Mouse (Mus musculus): ENCODE measurements around the gene Sox14. TPM values are rescaled to one million over a fixed set of nuclear protein-coding genes. Genes with fewer than 3 reads are reported as not detected.

Gene Sox14
- polyA plus RNA-seq (2015; fragmentation: Nextera tagmentation; extraction: Ambion mirVana), result not detected in 2 replicates

- no peak for DNase-seq (ENCODE audit: low spot score)
These were observed at the start of gene Sox14 for GRCm38 (mm10) chr9:99875618-99876372. TSS of gene Sox14 (minus strand) at chr9:99876170.

GRCm38 (mm10) chr9:99879311-99879710, 3.3 kb upstream of the Sox14 start:
- Histone ChIP-seq H3K27me3 (ENCODE audit: insufficient read depth, low read length) (peaks cover 71% of the 10 kb centered on the region), H3K27ac (no peak overlapping the region), H3K4me1 (replicated peaks; ENCODE audit: insufficient read depth, low read length) (no peaks in the 10 kb centered on the region), H3K9me3 (replicated peaks; ENCODE audit: low read length) (no peaks in the 10 kb centered on the region), H3K9ac (ENCODE audit: low read depth, low read length) (no peak overlapping the region), H3K36me3 (ENCODE audit: insufficient read depth, low read length) (no peaks in the 10 kb centered on the region), H3K4me3 (replicated peaks; ENCODE audit: low read depth, low read length) (no peak overlapping the region), H3K4me2 (ENCODE audit: low read length) (no peak overlapping the region)
- ATAC-seq (replicated peaks; ENCODE audit: low FRiP score, low read depth) (no peak), DNase-seq (ENCODE audit: low spot score) (no peak)
- no peak for TF ChIP-seq CTCF (IDR thresholded peaks at IDR 0.05; ENCODE audit: low read depth)
- 4% methylated on average over 14 of the region's 14 CpGs for WGBS

More at GRCm38 (mm10) chr9:99875618-99876372, at the start of gene Sox14:
- 1% methylated on average over 47 of the region's 47 CpGs for WGBS
- no peak for ATAC-seq (replicated peaks; ENCODE audit: low FRiP score, low read depth)
- H3K4me1 ChIP-seq (replicated peaks; ENCODE audit: insufficient read depth, low read length), result no peaks in the 10 kb centered on the region
- no peak for TF ChIP-seq CTCF (IDR thresholded peaks at IDR 0.05; ENCODE audit: low read depth)
- no peak within 1 kb of the TSS for H3K27ac ChIP-seq
- no peaks in the 10 kb centered on the region for H3K36me3 ChIP-seq (ENCODE audit: insufficient read depth, low read length)
- no peak within 1 kb of the TSS for H3K9ac ChIP-seq (ENCODE audit: low read depth, low read length)
- H3K4me2 ChIP-seq (ENCODE audit: low read length), result peak within 1 kb of the TSS; percentile 38
- peaks cover 94% of the 10 kb centered on the region for H3K27me3 ChIP-seq (ENCODE audit: insufficient read depth, low read length)
- H3K4me3 ChIP-seq (replicated peaks; ENCODE audit: low read depth, low read length), result peak within 1 kb of the TSS; percentile 23
- H3K9me3 ChIP-seq (replicated peaks; ENCODE audit: low read length), result no peaks in the 10 kb centered on the region

GRCm38 (mm10) chr9:99878588-99878987, 2.6 kb upstream of the Sox14 start:
- WGBS, result 7% methylated on average over 5 of the region's 5 CpGs
- Histone ChIP-seq H3K27ac (no peak overlapping the region), H3K9ac (ENCODE audit: low read depth, low read length) (no peak overlapping the region), H3K9me3 (replicated peaks; ENCODE audit: low read length) (no peaks in the 10 kb centered on the region), H3K4me1 (replicated peaks; ENCODE audit: insufficient read depth, low read length) (no peaks in the 10 kb centered on the region), H3K36me3 (ENCODE audit: insufficient read depth, low read length) (no peaks in the 10 kb centered on the region), H3K4me3 (replicated peaks; ENCODE audit: low read depth, low read length) (no peak overlapping the region), H3K27me3 (ENCODE audit: insufficient read depth, low read length) (peaks cover 76% of the 10 kb centered on the region), H3K4me2 (ENCODE audit: low read length) (no peak overlapping the region)
- ATAC-seq (replicated peaks; ENCODE audit: low FRiP score, low read depth), result no peak
- TF ChIP-seq CTCF (IDR thresholded peaks at IDR 0.05; ENCODE audit: low read depth), result no peak
- no peak for DNase-seq (ENCODE audit: low spot score)

GRCm38 (mm10) chr9:99877056-99877546, 1.1 kb upstream of the Sox14 start:
- no peak for DNase-seq (ENCODE audit: low spot score)

GRCm38 (mm10) chr9:99876373-99877055, 544 bp upstream of the Sox14 start:
- Histone ChIP-seq H3K4me1 (replicated peaks; ENCODE audit: insufficient read depth, low read length) (no peaks in the 10 kb centered on the region), H3K4me2 (ENCODE audit: low read length) (peak overlapping the region; percentile 38), H3K4me3 (replicated peaks; ENCODE audit: low read depth, low read length) (peak overlapping the region; percentile 23; the same call in 1 of the 2 replicates), H3K9ac (ENCODE audit: low read depth, low read length) (no peak overlapping the region), H3K27ac (no peak overlapping the region), H3K36me3 (ENCODE audit: insufficient read depth, low read length) (no peaks in the 10 kb centered on the region), H3K9me3 (replicated peaks; ENCODE audit: low read length) (no peaks in the 10 kb centered on the region), H3K27me3 (ENCODE audit: insufficient read depth, low read length) (peaks cover 89% of the 10 kb centered on the region)
- DNase-seq (ENCODE audit: low spot score) (no peak), ATAC-seq (replicated peaks; ENCODE audit: low FRiP score, low read depth) (no peak)
- WGBS, result 1% methylated on average over 25 of the region's 25 CpGs
- no peak for TF ChIP-seq CTCF (IDR thresholded peaks at IDR 0.05; ENCODE audit: low read depth)

More at GRCm38 (mm10) chr9:99877056-99877546, 1.1 kb upstream of the Sox14 start:
- H3K9ac ChIP-seq (ENCODE audit: low read depth, low read length), result no peak overlapping the region
- no peak for ATAC-seq (replicated peaks; ENCODE audit: low FRiP score, low read depth)
- no peak overlapping the region for H3K27ac ChIP-seq
- H3K27me3 ChIP-seq (ENCODE audit: insufficient read depth, low read length), result peaks cover 89% of the 10 kb centered on the region
- 3% methylated on average over 22 of the region's 22 CpGs for WGBS
- no peak overlapping the region for H3K4me2 ChIP-seq (ENCODE audit: low read length)
- no peaks in the 10 kb centered on the region for H3K9me3 ChIP-seq (replicated peaks; ENCODE audit: low read length)
- H3K4me3 ChIP-seq (replicated peaks; ENCODE audit: low read depth, low read length), result no peak overlapping the region
- H3K36me3 ChIP-seq (ENCODE audit: insufficient read depth, low read length), result no peaks in the 10 kb centered on the region
- TF ChIP-seq CTCF (IDR thresholded peaks at IDR 0.05; ENCODE audit: low read depth), result no peak
- no peaks in the 10 kb centered on the region for H3K4me1 ChIP-seq (replicated peaks; ENCODE audit: insufficient read depth, low read length)

All from kidney, postnatal 0 days (tissue).